Mouse (Mus musculus) E14TG2a.4 (cell line): ENCODE results near the gene Kremen2.

ENCODE experiments used
- CTCF ChIP-seq: conservative IDR thresholded peaks from 2 replicates; pipeline ENCODE4 v1.5.1; 2014; ENCODE audit warnings: low read length
- NANOG ChIP-seq: IDR thresholded peaks from 2 replicates; pipeline ENCODE4 v1.6.1; 2014; ENCODE audit warnings: borderline replicate concordance, low read length, mixed read lengths
- POU5F1 ChIP-seq: IDR thresholded peaks from 2 replicates; pipeline ENCODE4 v1.6.1; 2014; ENCODE audit warnings: low read length, borderline replicate concordance

- no peak for TF ChIP-seq CTCF
- no peak for TF ChIP-seq POU5F1
- no peak for TF ChIP-seq NANOG
Measured at GRCm38 (mm10) chr17:23746767-23747166, 1.1 kb upstream of the Kremen2 start.
